Mouse (Mus musculus): ENCODE results near the gene Scg2. TPM values are rescaled to one million over a fixed set of nuclear protein-coding genes. Genes with fewer than 3 reads are reported as not detected.

Scg2 gene
- total RNA-seq, 2 experiments from 2014 or later: 227 to 242 TPM

Other genes starting within 250 kb of the Scg2 start
- 1 to 10 TPM; 3.0 to 5.2 TPM for gene Ap1s3, start 231.9 kb upstream of the Scg2 start, total RNA-seq (2021)

Measured in left cerebral cortex, postnatal 25 days (tissue).